Mouse (Mus musculus): Measurements from ENCODE around the gene Capn7. TPM values are rescaled to one million over a fixed set of nuclear protein-coding genes. Genes with fewer than 3 reads are reported as not detected.

Gene Capn7
- 10 to 100 TPM; 29.4 to 33.6 TPM for total RNA-seq (2021)
- long read RNA-seq, experiment 1, transcript Capn7-201 (21 exons, 3,648 nt): major isoform, 52 of 81 reads
- long read RNA-seq, experiment 1, partial matches to known transcripts: 5 of 81 reads
- long read RNA-seq, experiment 1, other reads (novel, unspliced or antisense): 24 of 81 reads
- long read RNA-seq, experiment 2, transcript Capn7-201 (21 exons, 3,648 nt): major isoform, 43 of 60 reads
- long read RNA-seq, experiment 2, partial matches to known transcripts: 1 of 60 reads
- long read RNA-seq, experiment 2, other reads (novel, unspliced or antisense): 16 of 60 reads

DNA sequence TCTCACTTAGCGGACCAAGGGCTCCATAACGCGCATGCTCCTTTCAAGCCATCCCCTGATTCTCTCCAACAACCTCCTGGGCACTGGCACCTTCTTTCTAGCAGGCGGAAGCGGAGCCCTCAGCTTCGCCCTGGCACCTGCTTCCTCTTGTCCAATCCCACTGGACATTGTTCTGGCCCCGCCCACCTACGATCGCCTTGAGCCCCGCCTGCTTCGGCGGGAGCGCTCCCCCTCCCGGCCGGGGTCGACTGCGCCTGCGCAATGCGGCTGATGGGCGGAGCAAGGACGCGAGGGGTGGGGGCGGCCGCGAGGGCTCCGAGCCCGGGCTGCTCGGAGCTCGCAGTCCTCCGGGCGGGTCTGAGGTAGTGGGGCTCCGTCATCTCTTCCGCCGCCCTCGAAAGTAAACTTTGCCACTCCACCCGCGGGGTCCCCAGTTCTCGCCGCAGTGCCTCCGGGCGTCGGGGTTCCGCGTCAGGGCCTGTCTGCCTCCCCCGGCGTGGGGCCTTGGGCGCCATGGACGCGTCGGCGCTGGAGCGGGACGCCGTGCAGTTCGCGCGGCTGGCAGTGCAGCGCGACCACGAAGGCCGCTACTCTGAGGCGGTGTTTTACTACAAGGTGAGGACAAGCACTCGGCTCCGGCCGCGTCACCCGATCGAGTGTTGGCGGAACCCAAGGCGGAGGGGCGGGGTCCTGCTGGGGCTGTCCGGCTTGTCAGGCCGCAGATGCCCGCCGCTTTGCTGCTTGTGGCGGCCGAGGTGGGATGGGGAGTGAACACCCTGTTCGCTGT lies at the start of gene Capn7:
Gene Capn7 (plus strand): TSS at position 270 of the 787 bp plus-strand sequence.
- peak; percentile 99 for DNase-seq
- peak; percentile 24; the same call in 1 of the 2 replicates for TF ChIP-seq CTCF (IDR thresholded peaks at IDR 0.05)
- peak within 1 kb of the TSS; percentile 99 for H3K27ac ChIP-seq
- intact Hi-C loops (cut with DNase I): loop anchor here (5.0 kb wide), 1 partner anchor 84 kb away; the partner anchor contains the start of genes Bap1 and Phf7
- H3K4me3 ChIP-seq: peak within 1 kb of the TSS; percentile 94

DNA sequence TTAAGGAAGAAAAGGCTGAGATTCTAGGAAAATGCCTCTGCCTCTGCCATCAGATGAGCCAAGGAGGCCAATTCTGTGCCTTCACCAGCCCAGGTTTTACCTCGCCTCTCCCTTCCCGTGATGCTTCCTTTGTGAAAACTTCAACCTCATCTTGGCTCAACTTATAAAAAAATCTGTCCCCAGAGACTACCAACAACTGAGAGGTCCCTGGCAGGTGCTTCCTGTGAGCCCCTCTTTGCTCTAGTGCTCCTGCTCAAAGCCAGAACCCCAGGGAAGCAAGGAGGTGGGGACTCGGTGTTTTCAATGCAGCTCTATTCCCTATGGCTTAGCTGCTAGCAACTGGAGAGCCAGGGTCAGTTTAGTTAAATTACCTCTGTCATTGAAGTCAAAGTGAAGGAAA lies 23.2 kb upstream of the Capn7 start:
- intact Hi-C loops (cut with DNase I): no loop called here
- DNase-seq: no peak
- no peak overlapping the region for H3K27ac ChIP-seq
- H3K4me3 ChIP-seq: no peak overlapping the region
- TF ChIP-seq CTCF (IDR thresholded peaks at IDR 0.05): no peak

DNA sequence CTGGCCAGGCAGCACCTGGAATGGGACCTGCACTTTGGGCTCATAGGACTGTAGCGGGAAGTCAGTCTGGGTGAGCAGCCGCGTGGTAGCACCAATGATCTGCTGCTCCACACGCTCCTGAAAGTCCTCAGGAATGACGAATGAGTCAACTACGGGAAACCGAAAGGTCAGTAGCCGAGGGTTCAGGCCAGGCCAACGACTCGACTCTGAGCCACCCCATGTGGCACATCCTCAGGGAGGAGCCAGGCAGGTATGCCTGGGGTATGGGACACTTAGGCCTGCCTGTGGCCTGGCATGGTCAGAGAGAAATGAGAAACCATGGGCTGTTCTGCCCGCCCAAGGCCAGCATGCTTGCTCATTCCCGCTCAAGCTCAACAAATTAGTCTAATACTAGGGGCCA lies 19.8 kb upstream of the Capn7 start:
- intact Hi-C loops (cut with DNase I): no loop called here
- no peak for DNase-seq
- no peak for TF ChIP-seq CTCF (IDR thresholded peaks at IDR 0.05)
- Histone ChIP-seq H3K27ac (peak overlapping the region; percentile 28; the same call in 1 of the 2 replicates), H3K4me3 (no peak overlapping the region)

DNA sequence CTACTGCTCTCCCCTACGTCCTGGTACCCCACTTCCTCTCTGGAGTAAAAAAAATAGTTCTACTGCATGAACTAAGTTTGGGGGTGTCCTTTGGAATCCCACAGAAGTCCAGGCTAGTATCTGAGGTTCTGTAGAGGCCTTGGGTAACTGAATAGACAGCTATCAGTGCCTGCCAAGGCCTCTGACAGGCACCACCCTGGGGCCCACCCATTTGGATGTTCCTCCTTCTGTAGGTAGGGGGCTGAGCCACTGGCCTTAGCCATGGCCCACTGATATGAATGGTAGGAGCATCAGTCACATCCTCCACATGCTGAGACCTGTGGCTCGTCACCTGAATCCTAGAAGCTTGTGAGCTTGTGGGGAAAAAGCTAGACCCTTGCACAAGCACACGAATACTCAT lies 18.7 kb upstream of the Capn7 start:
- H3K27ac ChIP-seq: no peak overlapping the region
- H3K4me3 ChIP-seq: no peak overlapping the region
- DNase-seq: no peak
- intact Hi-C loops (cut with DNase I): no loop called here
- no peak for TF ChIP-seq CTCF (IDR thresholded peaks at IDR 0.05)

DNA sequence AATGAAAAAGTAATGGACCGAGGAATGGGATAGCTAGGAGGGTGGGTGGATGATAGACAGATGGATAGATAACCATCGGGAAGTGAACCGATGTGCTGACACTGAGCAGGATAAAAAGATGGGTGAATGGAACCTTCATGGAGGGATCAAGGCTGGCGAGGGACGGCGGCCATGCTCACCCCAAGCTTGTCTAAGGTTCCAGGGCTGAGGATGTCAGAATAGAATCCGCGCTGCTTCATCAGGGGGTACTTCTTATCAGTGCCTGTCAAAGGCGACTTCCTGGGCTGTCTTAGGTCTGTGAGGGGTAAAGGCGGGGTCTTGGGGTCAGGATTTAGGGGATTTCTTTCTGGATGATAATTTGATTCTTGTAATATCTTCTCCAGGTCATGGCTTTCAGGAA lies 16.9 kb upstream of the Capn7 start:
- no peak for TF ChIP-seq CTCF (IDR thresholded peaks at IDR 0.05)
- no peak for DNase-seq
- H3K27ac ChIP-seq: no peak overlapping the region
- intact Hi-C loops (cut with DNase I): no loop called here
- no peak overlapping the region for H3K4me3 ChIP-seq

DNA sequence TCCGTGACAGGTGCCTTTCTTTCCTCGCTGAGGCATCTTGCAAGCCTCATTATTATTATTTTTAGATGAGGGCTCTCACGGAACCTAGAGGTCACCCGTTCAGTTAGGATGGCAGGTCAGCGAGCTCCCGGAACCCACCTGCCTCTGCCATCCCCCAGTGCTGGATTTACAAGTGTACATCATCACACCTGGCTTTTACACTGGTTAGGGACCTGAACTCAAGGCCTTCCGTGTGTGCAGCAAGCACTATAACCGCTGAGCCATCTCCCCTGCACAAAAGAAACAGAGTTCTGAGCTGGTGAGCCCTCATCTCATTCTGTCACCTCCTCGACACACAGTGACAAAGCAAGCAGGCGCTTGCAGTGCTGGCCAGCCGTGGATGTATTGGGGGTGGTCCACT lies 15.3 kb upstream of the Capn7 start:
- TF ChIP-seq CTCF (IDR thresholded peaks at IDR 0.05): no peak
- Histone ChIP-seq H3K27ac (no peak overlapping the region), H3K4me3 (no peak overlapping the region)
- intact Hi-C loops (cut with DNase I): no loop called here
- no peak for DNase-seq

DNA sequence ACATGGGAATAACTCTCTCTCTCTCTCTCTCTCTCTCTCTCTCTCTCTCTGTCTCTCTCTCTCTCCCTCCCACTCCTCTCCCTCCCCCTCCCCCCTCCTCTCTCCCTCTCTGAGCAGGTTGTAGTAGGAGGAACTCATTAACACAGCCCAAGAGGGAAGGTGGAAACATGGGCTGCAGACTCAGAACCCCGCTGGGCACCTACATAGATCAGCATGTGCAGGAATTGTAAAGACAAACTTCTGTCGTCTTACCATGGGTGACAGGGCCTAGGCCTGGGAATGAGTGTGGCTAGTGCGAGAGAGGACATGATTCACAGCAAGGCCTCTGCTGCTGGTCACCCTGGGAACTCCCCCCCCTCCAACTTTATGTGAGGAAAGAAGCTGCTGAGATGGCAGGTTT lies 14.2 kb upstream of the Capn7 start:
- TF ChIP-seq CTCF (IDR thresholded peaks at IDR 0.05): no peak
- H3K4me3 ChIP-seq: no peak overlapping the region
- intact Hi-C loops (cut with DNase I): no loop called here
- no peak overlapping the region for H3K27ac ChIP-seq
- DNase-seq: no peak

DNA sequence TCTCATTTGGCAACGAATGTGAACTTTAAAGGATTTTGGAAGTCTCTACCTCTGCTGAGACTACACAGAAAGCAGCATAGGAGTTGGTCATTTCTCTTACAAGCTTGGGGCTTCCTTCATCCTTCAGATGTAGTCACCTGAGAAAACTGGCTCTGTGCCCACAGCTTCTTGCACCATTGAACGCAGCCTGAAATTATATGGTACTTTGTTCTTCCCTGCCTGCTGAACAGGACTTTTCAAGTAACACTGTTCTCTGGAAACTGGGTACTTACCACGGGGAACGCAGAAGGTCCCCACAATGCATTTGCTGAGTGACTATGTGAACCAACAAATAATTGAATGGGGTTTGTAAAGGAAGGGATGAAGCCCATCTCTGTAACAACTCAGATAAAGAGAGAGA lies 13.2 kb upstream of the Capn7 start:
- Histone ChIP-seq H3K27ac (no peak overlapping the region), H3K4me3 (no peak overlapping the region)
- no peak for DNase-seq
- intact Hi-C loops (cut with DNase I): no loop called here
- no peak for TF ChIP-seq CTCF (IDR thresholded peaks at IDR 0.05)

DNA sequence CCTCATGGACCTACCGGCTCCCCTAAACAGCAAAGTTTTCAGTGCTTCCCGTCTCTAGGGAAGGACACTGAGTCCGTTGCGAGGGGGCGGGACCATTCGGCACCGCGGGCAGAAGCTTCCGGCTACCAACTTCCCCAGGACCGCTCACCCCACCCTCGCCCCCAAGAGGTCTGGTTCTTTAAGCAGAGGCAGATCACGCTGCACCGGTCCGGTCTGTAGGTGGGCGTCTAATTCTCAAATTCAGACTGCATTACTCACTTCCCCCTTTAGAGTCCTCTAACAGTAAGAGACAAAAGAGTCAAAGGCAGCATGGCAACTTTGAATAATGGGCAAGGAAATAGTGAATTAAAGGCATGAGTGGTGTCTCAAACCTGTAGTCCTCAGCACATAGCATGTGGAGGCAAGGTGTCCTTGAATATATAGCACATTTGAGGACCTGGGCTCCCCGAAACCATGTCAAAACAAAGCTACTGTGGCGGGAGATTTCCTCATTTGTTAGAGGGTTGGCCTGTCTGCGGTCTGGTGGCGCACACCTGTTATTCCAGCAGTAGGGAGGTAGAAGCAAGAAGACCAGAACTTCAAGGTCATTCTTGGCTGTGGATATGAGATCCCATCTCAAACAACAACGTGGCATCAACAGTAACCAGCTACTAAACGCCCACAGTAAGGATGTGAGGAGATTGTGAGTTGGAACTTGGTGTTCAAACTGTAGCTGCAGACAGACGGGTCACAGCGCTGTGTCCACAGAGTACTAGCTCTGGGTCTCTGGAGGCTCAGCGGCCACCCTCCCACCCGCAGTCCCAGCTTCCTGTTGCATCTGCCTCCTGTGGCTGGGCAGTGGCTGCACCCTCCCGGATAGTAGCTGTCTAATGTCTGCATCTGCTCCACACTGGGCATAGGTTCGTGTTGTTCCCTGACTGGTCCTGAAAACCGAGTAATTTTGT lies 12.3 kb upstream of the Capn7 start, which contains the start of gene Dnah1:
Gene Dnah1 (minus strand): TSS at position 48 of the 944 bp plus-strand sequence.
- intact Hi-C loops (cut with DNase I): no loop called here
- DNase-seq: peak; percentile 56
- no peak for TF ChIP-seq CTCF (IDR thresholded peaks at IDR 0.05)
- Histone ChIP-seq H3K27ac (no peak within 1 kb of the TSS), H3K4me3 (peak within 1 kb of the TSS; percentile 66)

DNA sequence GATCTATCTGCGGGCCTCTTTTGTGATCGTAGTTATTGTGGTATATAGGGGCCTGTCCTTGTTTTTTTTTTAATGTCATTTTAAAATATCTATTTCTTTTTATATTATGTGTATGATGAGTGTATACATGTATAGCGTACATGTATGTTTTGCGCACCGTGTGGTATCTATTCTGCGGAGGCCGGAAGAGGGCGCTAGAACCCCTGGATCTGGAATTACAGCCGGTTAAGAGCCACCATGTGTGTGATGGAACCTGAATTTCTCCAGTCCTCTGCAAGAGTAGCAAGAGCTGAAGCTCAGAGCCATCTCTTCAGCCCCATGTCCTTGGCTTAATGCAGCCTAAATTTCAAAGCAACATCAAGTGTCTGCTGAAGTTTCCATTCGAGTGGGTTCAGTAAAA lies 11.6 kb upstream of the Capn7 start:
- intact Hi-C loops (cut with DNase I): no loop called here
- no peak for DNase-seq
- peak; percentile 46 for TF ChIP-seq CTCF (IDR thresholded peaks at IDR 0.05)
- no peak overlapping the region for H3K4me3 ChIP-seq
- H3K27ac ChIP-seq: no peak overlapping the region

DNA sequence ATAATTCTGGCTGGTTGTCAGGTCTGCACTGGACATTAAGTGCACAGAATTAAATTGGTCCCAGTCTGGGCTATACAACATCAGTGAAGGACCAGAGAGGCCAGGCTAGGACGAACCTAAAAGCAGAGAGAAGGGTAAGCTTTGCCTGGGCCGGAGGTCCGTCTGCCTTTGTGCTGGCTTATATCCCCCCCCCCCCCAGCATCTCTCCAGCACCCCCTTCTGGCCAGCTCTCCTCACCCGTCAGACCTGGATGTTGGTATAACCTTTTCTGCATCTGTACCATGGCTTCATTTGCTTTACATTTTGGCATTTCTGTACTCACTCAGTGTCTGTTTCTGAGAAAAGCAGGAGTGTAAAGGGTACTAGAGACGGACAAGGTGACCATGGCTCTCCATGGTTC lies 10.9 kb upstream of the Capn7 start:
- DNase-seq: no peak
- Histone ChIP-seq H3K4me3 (no peak overlapping the region), H3K27ac (no peak overlapping the region)
- peak; percentile 28; the same call in 1 of the 2 replicates for TF ChIP-seq CTCF (IDR thresholded peaks at IDR 0.05)
- intact Hi-C loops (cut with DNase I): no loop called here

DNA sequence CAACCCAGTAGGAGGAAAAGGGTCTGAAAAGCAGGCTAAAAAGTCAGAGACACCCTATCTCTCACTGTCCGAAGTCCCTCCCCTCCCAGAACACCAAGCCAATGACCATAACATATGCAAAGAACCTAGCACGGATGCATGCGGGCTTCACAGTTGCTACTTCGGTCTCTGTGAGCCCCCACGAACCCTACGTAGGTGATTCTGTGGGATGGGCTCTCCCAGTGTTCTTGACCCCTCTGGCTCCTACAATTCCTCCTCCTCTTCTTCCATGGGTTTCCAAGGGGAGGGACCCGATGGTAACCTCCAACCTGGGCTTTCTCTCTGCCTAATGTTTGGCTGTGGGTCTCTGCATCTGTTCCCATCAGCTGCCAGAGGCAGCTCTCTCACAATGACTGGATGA lies 9.7 kb upstream of the Capn7 start:
- TF ChIP-seq CTCF (IDR thresholded peaks at IDR 0.05): no peak
- H3K27ac ChIP-seq: no peak overlapping the region
- intact Hi-C loops (cut with DNase I): no loop called here
- no peak for DNase-seq
- H3K4me3 ChIP-seq: no peak overlapping the region
